Mouse (Mus musculus): Measurements from ENCODE around the gene Zfp97. TPM values are rescaled to one million over a fixed set of nuclear protein-coding genes. Genes with fewer than 3 reads are reported as not detected.
"Not testable (repeated sequence)": the region's sequence is repeated elsewhere in the genome, so short reads cannot be mapped to it uniquely, and the experiment has no call there.

Gene Zfp97
- total RNA-seq (2021) = 1 to 10 TPM; 4.0 to 4.8 TPM

GRCm38 (mm10) chr17:17120830-17121502 lies at the start of gene Zfp97:
TSS of gene Zfp97 (plus strand) at chr17:17121415.
- DNase-seq (ENCODE audit: extremely low spot score in 1 of 2, low spot score in 1 of 2) = not testable (repeated sequence)

GRCm38 (mm10) chr17:17178757-17179413 lies 57.7 kb downstream of the Zfp97 start:
- DNase-seq (ENCODE audit: extremely low spot score in 1 of 2, low spot score in 1 of 2) = not testable (repeated sequence)

- not testable (repeated sequence) for DNase-seq (ENCODE audit: extremely low spot score in 1 of 2, low spot score in 1 of 2)
Measured at GRCm38 (mm10) chr17:17194761-17195160, 73.5 kb downstream of the Zfp97 start.

DNA sequence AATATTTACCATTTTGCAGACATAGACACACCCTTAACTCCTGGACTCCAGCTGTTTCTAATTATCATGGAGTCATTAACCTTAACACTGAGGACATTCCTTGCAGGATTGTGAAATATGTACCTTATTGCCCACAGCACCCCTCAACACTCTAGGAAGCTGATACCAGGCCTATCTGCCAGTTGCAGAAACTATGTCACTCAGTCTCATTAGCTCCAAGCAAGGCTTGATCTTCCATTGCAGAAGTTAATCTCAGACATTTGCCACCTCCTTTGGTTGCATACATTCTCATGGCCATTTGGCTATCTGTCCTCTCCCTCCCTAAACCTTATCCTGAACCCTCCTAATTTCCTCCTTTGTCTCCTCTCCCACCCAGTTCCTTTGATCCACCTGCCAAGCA lies 74.0 kb downstream of the Zfp97 start:
- no peak for DNase-seq (ENCODE audit: extremely low spot score in 1 of 2, low spot score in 1 of 2)

DNA sequence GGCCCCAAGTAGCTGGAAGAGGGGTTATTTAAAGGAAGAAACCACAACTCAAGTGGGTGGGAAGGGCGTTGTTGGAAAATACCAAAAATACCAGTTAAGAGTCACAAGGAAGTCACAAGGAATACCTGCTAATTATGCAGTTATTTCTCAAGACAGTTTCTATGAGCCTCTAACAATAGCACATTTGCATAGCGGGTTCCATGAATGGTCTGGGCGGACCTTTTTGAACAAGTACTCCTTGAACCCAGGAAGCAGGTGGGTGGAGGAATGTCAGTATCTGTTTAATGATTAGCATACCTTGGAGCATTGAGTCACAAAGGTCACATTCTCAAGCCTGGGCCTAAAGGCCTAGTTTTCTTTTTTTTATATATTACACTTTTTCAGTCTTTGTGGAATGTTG lies 74.9 kb downstream of the Zfp97 start:
- not testable (repeated sequence) for DNase-seq (ENCODE audit: extremely low spot score in 1 of 2, low spot score in 1 of 2)

Other genes with a start within 250 kb of the Zfp97 start
- 1 to 10 TPM; 6.3 to 7.2 TPM for gene Zfp960, start 57.3 kb upstream of the Zfp97 start, total RNA-seq (2021)